Mouse (Mus musculus) heart, embryonic 13.5 days (tissue): ENCODE data around the gene Rps7. TPM values are rescaled to one million over a fixed set of nuclear protein-coding genes. Genes with fewer than 3 reads are reported as not detected.

Experiments used
- ATAC-seq: fragments of 200-750 bp; cut with Nextera tagmentation; 2 replicates; pipeline ENCODE4 v1.8.0; 2017; ENCODE audit warnings: moderate TSS enrichment; ENCODE audit not compliant: insufficient number of reproducible peaks, low FRiP score, low TSS enrichment; ENCODE audit errors: extremely low read depth
- H3K27ac ChIP-seq: fragments of 300-500 bp; sonication (generic); replicated peaks from 2 replicates; pipeline ENCODE4 v1.5.1; 2015; ENCODE audit warnings: moderate library complexity, mild to moderate bottlenecking, inconsistent platforms
- H3K27me3 ChIP-seq: fragments of 300-500 bp; sonication (generic); replicated peaks from 2 replicates; pipeline ENCODE4 v1.6.1; 2015; ENCODE audit warnings: mild to moderate bottlenecking, inconsistent platforms
- H3K36me3 ChIP-seq: fragments of 300-500 bp; sonication (generic); 2 replicates; pipeline ENCODE4 v1.6.1; 2015; ENCODE audit warnings: mild to moderate bottlenecking, inconsistent platforms
- H3K4me1 ChIP-seq: fragments of 300-500 bp; sonication (generic); 2 replicates; pipeline ENCODE4 v1.6.1; 2015; ENCODE audit warnings: inconsistent platforms
- H3K4me2 ChIP-seq: fragments of 300-500 bp; sonication (generic); 2 replicates; pipeline ENCODE4 v1.6.1; 2015; ENCODE audit warnings: inconsistent platforms, mild to moderate bottlenecking, moderate library complexity
- H3K4me3 ChIP-seq: fragments of 300-500 bp; sonication (generic); 2 replicates; pipeline ENCODE4 v1.5.1; 2015; ENCODE audit warnings: moderate library complexity, mild to moderate bottlenecking, inconsistent platforms
- H3K9ac ChIP-seq: fragments of 300-500 bp; sonication (generic); 2 replicates; pipeline ENCODE4 v1.6.1; 2015; ENCODE audit warnings: inconsistent platforms, mild to moderate bottlenecking, moderate library complexity
- H3K9me3 ChIP-seq: fragments of 300-500 bp; sonication (generic); 2 replicates; pipeline ENCODE4 v1.6.1; 2016; ENCODE audit warnings: inconsistent platforms
- WGBS: fragments of 180-500 bp; shearing (Covaris S2); methylation state at CpG from one replicate; pipeline ENCODE4 v1.1.7; 2015; ENCODE audit warnings: mixed read lengths; 5-methylcytosine and 5-hydroxymethylcytosine counted together
- polyA plus RNA-seq: library from polyadenylated mRNA; unstranded; fragments of >200 nt; fragmentation: Nextera tagmentation; extraction: Ambion mirVana; gene quantifications from 2 replicates; pipeline ENCODE4 v1.2.1, GENCODE M21; 2015

The Rps7 gene
- polyA plus RNA-seq, 1 experiment from 2014 or later = 394 TPM

GRCm38 (mm10) chr12:28612391-28612790, 23.4 kb downstream of the Rps7 start:
- Histone ChIP-seq H3K4me1 (peaks cover 12% of the 10 kb centered on the region), H3K27me3 (no peaks in the 10 kb centered on the region), H3K27ac (no peak overlapping the region), H3K4me2 (no peak overlapping the region), H3K4me3 (no peak overlapping the region), H3K9me3 (no peaks in the 10 kb centered on the region), H3K9ac (no peak overlapping the region), H3K36me3 (no peaks in the 10 kb centered on the region)
- 63% methylated on average over 6 of the region's 6 CpGs for WGBS
- ATAC-seq = no peak

DNA sequence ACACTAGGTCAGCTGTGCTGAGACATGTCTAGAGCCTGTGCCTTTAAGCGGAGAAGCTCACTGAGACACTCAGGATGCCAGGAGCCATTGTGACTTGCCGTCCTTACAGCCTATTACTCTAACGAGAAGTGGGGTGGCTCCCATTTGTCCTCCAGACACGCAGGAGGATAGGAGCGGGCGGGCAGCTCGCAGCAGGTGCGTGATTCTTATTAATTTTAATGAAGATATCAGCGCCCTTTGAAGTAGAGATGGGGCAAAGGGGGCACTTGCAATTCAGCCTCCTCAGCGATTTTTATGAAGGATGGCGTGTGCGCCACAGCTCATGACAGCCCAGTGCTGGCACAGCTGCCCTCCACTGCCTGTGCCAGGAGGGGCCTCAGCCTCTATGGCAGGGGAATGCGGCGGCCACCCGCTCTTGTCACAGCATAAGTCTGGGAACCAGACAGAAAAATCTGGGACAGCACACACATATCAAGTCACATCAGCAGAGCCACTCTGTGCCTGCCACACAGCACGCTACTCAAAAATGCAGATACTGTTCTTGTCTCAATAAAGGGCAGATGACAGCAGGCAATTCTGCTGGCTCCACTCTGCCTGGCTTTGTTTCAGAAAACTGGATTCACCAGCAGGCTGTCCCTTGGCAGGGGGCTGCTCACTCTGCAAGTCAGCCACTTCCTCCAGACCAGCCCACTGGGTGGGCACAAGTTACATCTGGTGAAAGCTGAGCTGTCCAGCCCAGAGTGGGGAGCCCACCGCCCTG, 28.0 kb downstream of the Rps7 start:
- ATAC-seq = no peak
- H3K27ac ChIP-seq = no peak overlapping the region; the same call in 1 of the 2 replicates
- no peak overlapping the region for H3K4me3 ChIP-seq
- H3K36me3 ChIP-seq = no peaks in the 10 kb centered on the region
- no peaks in the 10 kb centered on the region for H3K9me3 ChIP-seq
- peaks cover 13% of the 10 kb centered on the region for H3K4me1 ChIP-seq
- WGBS = 55% methylated on average over 17 of the region's 17 CpGs
- H3K4me2 ChIP-seq = peak overlapping the region; percentile 14
- peak overlapping the region; percentile 6 for H3K9ac ChIP-seq
- 0 out of 2 replicates have a peak, but pooled peaks cover 3% of the 10 kb centered on the region for H3K27me3 ChIP-seq

DNA sequence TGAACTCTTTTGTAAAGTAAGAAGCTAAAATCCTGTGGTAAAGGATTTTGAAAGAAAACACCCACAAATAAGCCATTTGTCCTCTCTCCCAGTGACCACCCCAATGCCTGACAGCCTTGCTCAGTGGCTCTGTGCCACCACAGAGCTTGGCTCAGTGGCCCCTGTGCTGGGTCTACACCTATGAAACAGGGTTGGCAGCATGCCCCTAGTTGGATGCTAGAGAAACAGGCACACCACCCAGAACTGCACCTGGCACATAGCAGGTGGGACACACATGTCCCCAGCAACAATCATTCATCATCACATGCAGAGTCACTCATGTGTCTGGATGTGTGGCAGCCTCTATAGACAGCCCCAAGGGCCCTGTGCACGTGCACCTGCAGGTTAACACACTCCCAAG, 32.3 kb downstream of the Rps7 start:
- H3K9ac ChIP-seq = no peak overlapping the region
- no peak for ATAC-seq
- no peak overlapping the region for H3K4me3 ChIP-seq
- H3K27ac ChIP-seq = no peak overlapping the region
- WGBS = 57% methylated on average over 1 of the region's 1 CpGs
- no peak overlapping the region for H3K4me2 ChIP-seq
- H3K4me1 ChIP-seq = peaks cover 21% of the 10 kb centered on the region
- no peaks in the 10 kb centered on the region for H3K9me3 ChIP-seq
- no peaks in the 10 kb centered on the region for H3K36me3 ChIP-seq
- H3K27me3 ChIP-seq = peaks cover 10% of the 10 kb centered on the region; the same call in 1 of the 2 replicates

DNA sequence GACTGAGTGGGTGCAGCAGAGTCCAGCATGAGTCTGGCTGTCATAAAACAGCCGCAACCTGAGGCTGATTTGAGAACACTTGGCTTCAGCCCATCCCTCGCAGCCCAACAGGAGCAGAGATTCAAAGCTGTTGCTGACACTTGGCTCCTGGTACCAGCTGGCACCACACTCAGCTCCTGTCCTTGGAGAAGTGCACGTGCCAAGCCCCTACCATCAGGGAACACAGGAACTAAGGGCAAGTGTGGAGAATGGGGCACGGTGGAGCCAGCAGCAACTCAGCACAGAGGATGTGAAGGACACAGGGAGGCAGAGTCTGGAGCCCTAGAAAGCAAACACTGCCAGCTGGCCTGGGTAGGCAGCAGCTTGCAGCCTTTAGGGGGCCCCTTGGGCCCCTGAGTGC, 33.5 kb downstream of the Rps7 start:
- Histone ChIP-seq H3K4me2 (no peak overlapping the region), H3K9ac (no peak overlapping the region), H3K4me3 (no peak overlapping the region), H3K27ac (0 out of 2 replicates have a peak overlapping the region, but pooled peaks have one; percentile 20), H3K4me1 (peaks cover 18% of the 10 kb centered on the region), H3K27me3 (peaks cover 10% of the 10 kb centered on the region; the same call in 1 of the 2 replicates), H3K9me3 (no peaks in the 10 kb centered on the region), H3K36me3 (no peaks in the 10 kb centered on the region)
- 23% methylated on average over 4 of the region's 4 CpGs for WGBS
- no peak for ATAC-seq

- 40% methylated on average over 2 of the region's 2 CpGs for WGBS
These were observed 37.2 kb downstream of the Rps7 start for GRCm38 (mm10) chr12:28598526-28598991.

DNA sequence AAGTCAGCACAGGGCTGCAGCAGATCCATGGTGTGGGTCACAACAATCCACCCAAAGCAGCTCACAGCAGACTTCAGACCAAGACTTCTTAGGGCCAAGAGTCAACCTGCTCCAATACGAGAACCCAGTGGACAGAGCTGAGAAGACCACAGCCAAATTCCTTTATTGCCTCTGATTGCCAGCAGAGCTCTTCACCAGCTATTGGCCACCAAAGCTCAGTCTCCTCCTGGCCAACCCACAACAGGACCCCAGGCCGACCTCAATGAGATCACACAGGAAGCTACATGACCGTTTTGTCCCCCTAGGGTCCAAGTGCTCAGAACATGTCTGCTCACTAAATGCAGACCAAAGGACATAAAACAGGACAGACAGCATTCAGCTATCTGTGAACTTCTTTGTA, 37.6 kb downstream of the Rps7 start:
- no peak for ATAC-seq
- Histone ChIP-seq H3K4me2 (no peak overlapping the region), H3K9ac (no peak overlapping the region), H3K9me3 (no peaks in the 10 kb centered on the region), H3K36me3 (no peaks in the 10 kb centered on the region), H3K27ac (no peak overlapping the region), H3K4me3 (no peak overlapping the region), H3K27me3 (peaks cover 7% of the 10 kb centered on the region; the same call in 1 of the 2 replicates), H3K4me1 (peaks cover 16% of the 10 kb centered on the region)
- WGBS = 37% methylated on average over 3 of the region's 3 CpGs

More at GRCm38 (mm10) chr12:28598526-28598991, 37.2 kb downstream of the Rps7 start:
- ATAC-seq = no peak
- Histone ChIP-seq H3K9me3 (no peaks in the 10 kb centered on the region), H3K4me3 (no peak overlapping the region), H3K27me3 (peaks cover 9% of the 10 kb centered on the region; the same call in 1 of the 2 replicates), H3K9ac (no peak overlapping the region), H3K27ac (no peak overlapping the region), H3K4me1 (peaks cover 16% of the 10 kb centered on the region), H3K36me3 (no peaks in the 10 kb centered on the region), H3K4me2 (no peak overlapping the region)

DNA sequence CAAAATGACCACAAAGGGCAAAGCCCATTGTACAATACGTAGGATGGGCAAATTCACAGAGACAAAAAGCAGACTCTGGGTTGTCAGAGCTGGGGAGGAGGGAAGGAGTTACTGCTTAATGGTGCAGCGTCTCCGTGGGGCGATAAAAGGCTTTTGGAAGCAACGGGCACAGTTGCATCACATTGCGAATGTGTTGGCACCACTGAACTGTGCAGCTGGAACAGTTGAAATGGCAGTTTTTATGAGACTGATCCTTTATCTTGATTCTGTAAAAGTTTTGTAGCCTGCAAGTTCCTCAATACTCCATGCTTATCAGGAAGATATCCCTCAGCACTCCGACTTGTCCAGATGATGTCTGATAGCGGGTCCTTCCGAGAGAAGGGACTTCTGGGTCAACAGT, 38.1 kb downstream of the Rps7 start:
- H3K27me3 ChIP-seq = peaks cover 7% of the 10 kb centered on the region; the same call in 1 of the 2 replicates
- H3K4me1 ChIP-seq = peaks cover 16% of the 10 kb centered on the region
- no peak overlapping the region for H3K9ac ChIP-seq
- no peak overlapping the region for H3K27ac ChIP-seq
- no peaks in the 10 kb centered on the region for H3K9me3 ChIP-seq
- H3K4me3 ChIP-seq = no peak overlapping the region
- ATAC-seq = no peak
- H3K4me2 ChIP-seq = no peak overlapping the region
- 55% methylated on average over 9 of the region's 9 CpGs for WGBS
- H3K36me3 ChIP-seq = no peaks in the 10 kb centered on the region

GRCm38 (mm10) chr12:28596851-28597250, 38.9 kb downstream of the Rps7 start:
- Histone ChIP-seq H3K27me3 (peaks cover 7% of the 10 kb centered on the region; the same call in 1 of the 2 replicates), H3K9me3 (no peaks in the 10 kb centered on the region), H3K36me3 (no peaks in the 10 kb centered on the region), H3K4me3 (no peak overlapping the region), H3K9ac (no peak overlapping the region), H3K4me2 (no peak overlapping the region), H3K27ac (no peak overlapping the region), H3K4me1 (peaks cover 12% of the 10 kb centered on the region)
- no peak for ATAC-seq

GRCm38 (mm10) chr12:28590428-28590827, 45.3 kb downstream of the Rps7 start:
- 33% methylated on average over 13 of the region's 13 CpGs for WGBS
- Histone ChIP-seq H3K9me3 (no peaks in the 10 kb centered on the region), H3K9ac (no peak overlapping the region), H3K4me1 (peaks cover 14% of the 10 kb centered on the region), H3K36me3 (no peaks in the 10 kb centered on the region), H3K4me2 (no peak overlapping the region), H3K4me3 (no peak overlapping the region), H3K27me3 (peaks cover 29% of the 10 kb centered on the region), H3K27ac (no peak overlapping the region)
- ATAC-seq = no peak

- Histone ChIP-seq H3K9ac (peak overlapping the region; percentile 76), H3K9me3 (no peaks in the 10 kb centered on the region), H3K4me3 (peak overlapping the region; percentile 55), H3K27ac (no peak overlapping the region), H3K36me3 (no peaks in the 10 kb centered on the region), H3K4me1 (peaks cover 14% of the 10 kb centered on the region), H3K4me2 (peak overlapping the region; percentile 78), H3K27me3 (peaks cover 29% of the 10 kb centered on the region)
- WGBS = 8% methylated on average over 23 of the region's 24 CpGs
- no peak; the same call in 1 of the 2 replicates for ATAC-seq
These were observed 46.5 kb downstream of the Rps7 start for GRCm38 (mm10) chr12:28589090-28589868.

DNA sequence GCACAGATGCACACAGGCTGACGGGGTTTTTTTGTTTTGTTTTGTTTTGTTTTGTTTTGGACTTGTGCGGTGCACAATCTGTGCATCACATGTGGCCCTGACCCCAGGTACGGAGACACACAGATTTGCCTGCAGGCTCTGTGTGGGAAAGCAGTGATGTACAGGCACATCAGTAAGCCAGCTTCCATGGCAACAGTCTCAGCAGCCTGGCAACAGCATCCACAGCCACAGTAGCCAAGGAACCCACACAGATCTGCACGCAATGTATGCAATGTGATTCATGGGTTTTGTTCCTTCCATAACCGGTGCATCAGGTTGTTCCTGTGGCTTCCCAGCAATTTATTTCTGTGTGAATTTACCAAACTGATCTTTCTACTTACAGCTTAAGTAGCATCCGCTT, 47.8 kb downstream of the Rps7 start:
- H3K36me3 ChIP-seq = no peaks in the 10 kb centered on the region
- peaks cover 29% of the 10 kb centered on the region for H3K27me3 ChIP-seq
- H3K4me1 ChIP-seq = peaks cover 14% of the 10 kb centered on the region
- no peak overlapping the region for H3K27ac ChIP-seq
- no peak for ATAC-seq
- no peak overlapping the region for H3K4me2 ChIP-seq
- H3K9ac ChIP-seq = no peak overlapping the region
- WGBS = 77% methylated on average over 6 of the region's 6 CpGs
- no peak overlapping the region for H3K4me3 ChIP-seq
- H3K9me3 ChIP-seq = no peaks in the 10 kb centered on the region
